1 mouse cellular context compared by ENCODE assay signal in genomic region chr8:71464513-71465500, GRCm38 (mm10).
TF ChIP-seq lines count a peak whose summit lies in the region.

TSS of gene Mrpl34 (plus strand) at chr8:71464959.

TF ChIP-seq in CH12.LX, 34 proteins besides CTCF, POLR2A, EP300 and RAD21 (continued from another document):
- TF ChIP-seq GABPA (IDR thresholded peaks at IDR 0.05; ENCODE audit: insufficient replicate concordance, low read depth, low read length) (peak; percentile 91; the same call in 1 of the 2 replicates), ZC3H11A (IDR thresholded peaks at IDR 0.05; ENCODE audit: low read depth, low read length) (no peak), PAX5 (IDR thresholded peaks at IDR 0.05; ENCODE audit: low read length) (no peak), ETS1 (conservative IDR thresholded peaks at IDR 0.05; ENCODE audit: low read depth, low read length) (peak; percentile 41), ELF1 (IDR thresholded peaks at IDR 0.05; ENCODE audit: low read depth, low read length) (peak; percentile 94), RCOR1 (conservative IDR thresholded peaks at IDR 0.05; ENCODE audit: low read depth, low read length) (no peak), USF1 (IDR thresholded peaks at IDR 0.05; ENCODE audit: low read depth, low read length) (no peak), USF2 (conservative IDR thresholded peaks at IDR 0.05; ENCODE audit: low read depth, low read length) (no peak), ZNF384 (IDR thresholded peaks at IDR 0.05; ENCODE audit: low read depth, low read length) (no peak), HCFC1 (IDR thresholded peaks at IDR 0.05; ENCODE audit: low read depth, low read length) (peak; percentile 99), IRF4 (IDR thresholded peaks at IDR 0.05; ENCODE audit: low read depth, low read length) (peak; percentile 81), TCF12 (IDR thresholded peaks at IDR 0.05; ENCODE audit: low read depth, low read length) (peak; percentile 82)
